Mouse (Mus musculus) midbrain, embryonic 14.5 days (tissue): ENCODE measurements at regions not wholly inside any gene's neighbourhood (a gene's known extent, or its start where the extent isn't known, plus 50 kb on each side); places are given as distances from the start of the nearest gene placed in this dataset.
A peak's percentile ranks its signal among the peaks of the same experiment; 100 is the strongest.

Experiments
- ATAC-seq: fragments of 200-750 bp; cut with Nextera tagmentation; 2 replicates; pipeline ENCODE4 v1.8.0; 2017; ENCODE audit warnings: moderate number of reproducible peaks, moderate library complexity; ENCODE audit not compliant: low FRiP score, low TSS enrichment
- DNase-seq: peaks from one replicate; pipeline ENCODE4 v3.0.0-alpha.2; 2015
- H3K27ac ChIP-seq: fragments of 300-500 bp; sonication (generic); replicated peaks from 2 replicates; pipeline ENCODE4 v1.5.1; 2014; ENCODE audit warnings: mild to moderate bottlenecking, low read depth, low read length, moderate library complexity
- H3K27me3 ChIP-seq: fragments of 300-500 bp; sonication (generic); 2 replicates; pipeline ENCODE4 v1.6.1; 2014; ENCODE audit warnings: low read length, control low read depth, mixed read lengths; ENCODE audit not compliant: control insufficient read depth, insufficient read depth
- H3K36me3 ChIP-seq: fragments of 300-500 bp; sonication (generic); 2 replicates; pipeline ENCODE4 v1.6.1; 2014; ENCODE audit warnings: low read length, control low read depth; ENCODE audit not compliant: control insufficient read depth, insufficient read depth
- H3K4me1 ChIP-seq: fragments of 300-500 bp; sonication (generic); 2 replicates; pipeline ENCODE4 v1.6.1; 2014; ENCODE audit warnings: mild to moderate bottlenecking, antibody characterized with exemption, low read length, control low read depth; ENCODE audit not compliant: control insufficient read depth, insufficient read depth
- H3K4me2 ChIP-seq: fragments of 300-500 bp; sonication (generic); 2 replicates; pipeline ENCODE4 v1.6.1; 2014; ENCODE audit warnings: mild to moderate bottlenecking, low read length, moderate library complexity
- H3K4me3 ChIP-seq: fragments of 300-500 bp; sonication (generic); replicated peaks from 2 replicates; pipeline ENCODE4 v1.5.1; 2014; ENCODE audit warnings: low read depth, low read length
- H3K9ac ChIP-seq: fragments of 300-500 bp; sonication (generic); replicated peaks from 2 replicates; pipeline ENCODE4 v1.6.1; 2014; ENCODE audit warnings: mild to moderate bottlenecking, low read length, moderate library complexity
- H3K9me3 ChIP-seq: fragments of 300-500 bp; sonication (generic); 2 replicates; pipeline ENCODE4 v1.6.1; 2016; ENCODE audit warnings: low read length, control low read depth, mixed read lengths; ENCODE audit not compliant: control insufficient read depth
- WGBS: fragments of 180-500 bp; shearing (Covaris S2); extraction: QIAGEN DNeasy Blood & Tissue Kit; methylation state at CpG from one replicate; pipeline ENCODE4 v1.1.7; 2014; 5-methylcytosine and 5-hydroxymethylcytosine counted together

GRCm38 (mm10) chr8:95968828-95969227 lies 80.5 kb upstream of the Got2 start:
- ATAC-seq (no peak), DNase-seq (no peak)
- no peak overlapping the region for H3K27ac ChIP-seq
- H3K9ac ChIP-seq: no peak overlapping the region
- no peak overlapping the region for H3K4me2 ChIP-seq
- no peaks in the 10 kb centered on the region for H3K9me3 ChIP-seq
- no peaks in the 10 kb centered on the region for H3K27me3 ChIP-seq
- no peaks in the 10 kb centered on the region for H3K36me3 ChIP-seq
- H3K4me1 ChIP-seq: no peaks in the 10 kb centered on the region
- H3K4me3 ChIP-seq: no peak overlapping the region
- WGBS: 91% methylated on average over 6 of the region's 6 CpGs

DNA sequence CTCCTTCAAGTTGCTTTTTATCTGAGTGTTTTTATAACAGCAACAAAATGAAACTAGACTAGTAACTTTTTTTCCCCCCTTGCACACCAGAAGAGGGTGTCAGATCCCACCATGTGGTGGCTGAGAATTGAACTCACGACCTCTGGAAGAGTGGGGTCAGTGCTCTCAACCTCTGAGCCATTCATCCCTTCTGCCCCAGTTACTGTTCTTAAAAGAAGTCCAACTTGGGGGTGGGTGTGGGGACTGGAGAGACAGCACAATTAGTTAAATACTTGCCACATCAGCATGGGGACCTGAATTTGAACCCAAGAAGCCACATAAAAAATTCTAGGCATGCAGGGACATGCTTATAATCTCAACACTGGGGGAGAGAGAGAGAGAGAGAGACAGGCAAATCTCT lies 78.1 kb upstream of the Got2 start:
- 49% methylated on average over 1 of the region's 1 CpGs for WGBS
- Histone ChIP-seq H3K4me1 (no peaks in the 10 kb centered on the region), H3K36me3 (no peaks in the 10 kb centered on the region), H3K4me3 (no peak overlapping the region), H3K27me3 (no peaks in the 10 kb centered on the region), H3K4me2 (no peak overlapping the region), H3K9me3 (no peaks in the 10 kb centered on the region), H3K9ac (no peak overlapping the region), H3K27ac (no peak overlapping the region)
- ATAC-seq (no peak), DNase-seq (no peak)

GRCm38 (mm10) chr8:95952257-95952656 lies 63.9 kb upstream of the Got2 start:
- Histone ChIP-seq H3K36me3 (no peaks in the 10 kb centered on the region), H3K9me3 (no peaks in the 10 kb centered on the region), H3K4me3 (peak overlapping the region; percentile 24), H3K27me3 (no peaks in the 10 kb centered on the region), H3K9ac (no peak overlapping the region; the same call in 1 of the 2 replicates), H3K4me1 (no peaks in the 10 kb centered on the region), H3K4me2 (peak overlapping the region; percentile 52), H3K27ac (no peak overlapping the region)
- 6% methylated on average over 10 of the region's 10 CpGs for WGBS
- peak; percentile 56 for DNase-seq
- peak; percentile 68; the same call in 1 of the 2 replicates for ATAC-seq

- ATAC-seq: peak; percentile 76
- 1% methylated on average over 17 of the region's 17 CpGs for WGBS
- no peak overlapping the region for H3K9ac ChIP-seq
Measured at GRCm38 (mm10) chr8:95951794-95952193, 63.4 kb upstream of the Got2 start.

More at GRCm38 (mm10) chr8:95951794-95952193, 63.4 kb upstream of the Got2 start:
- peak overlapping the region; percentile 24 for H3K4me3 ChIP-seq
- no peaks in the 10 kb centered on the region for H3K27me3 ChIP-seq
- H3K36me3 ChIP-seq: no peaks in the 10 kb centered on the region
- H3K9me3 ChIP-seq: no peaks in the 10 kb centered on the region
- no peak overlapping the region for H3K27ac ChIP-seq
- no peaks in the 10 kb centered on the region for H3K4me1 ChIP-seq
- peak; percentile 93 for DNase-seq
- H3K4me2 ChIP-seq: peak overlapping the region; percentile 52
